Mouse (Mus musculus): Measurements from ENCODE around the gene Parn. TPM values are rescaled to one million over a fixed set of nuclear protein-coding genes. Genes with fewer than 3 reads are reported as not detected.

Parn gene
- 13.5 and 20.8 TPM in 2 replicates for polyA plus RNA-seq (2012; rRNA removed; ENCODE audit: low replicate concordance)

GRCm38 (mm10) chr16:13667878-13668343 lies at the start of gene Parn:
Gene Parn, minus strand, starts transcription at chr16:13668170.

GRCm38 (mm10) chr16:13671685-13672385 lies 3.9 kb upstream of the Parn start, which contains the start of the genes Bfar and 3110001I22Rik:
Gene Bfar, plus strand, starts transcription at chr16:13671858.
Gene 3110001I22Rik, plus strand, starts transcription at chr16:13671929.

Other genes with a start within 250 kb of the Parn start
- gene Bfar, start 3.7 kb upstream of the Parn start, polyA plus RNA-seq (2012; rRNA removed; ENCODE audit: low replicate concordance): 46.2 and 49.2 TPM in 2 replicates
- gene 3110001I22Rik, start 3.8 kb upstream of the Parn start, polyA plus RNA-seq (2012; rRNA removed; ENCODE audit: low replicate concordance): 1.5 and 1.9 TPM in 2 replicates
- 5.0 TPM in 1 of 2 replicates, not detected in the other for gene Pla2g10, start 62.8 kb upstream of the Parn start, polyA plus RNA-seq (2012; rRNA removed; ENCODE audit: low replicate concordance)
- gene Rrn3, start 112.5 kb upstream of the Parn start, polyA plus RNA-seq (2012; rRNA removed; ENCODE audit: low replicate concordance): 16.4 and 20.5 TPM in 2 replicates
- gene Ntan1, start 150.7 kb upstream of the Parn start, polyA plus RNA-seq (2012; rRNA removed; ENCODE audit: low replicate concordance): 68.8 and 71.7 TPM in 2 replicates
- gene Pdxdc1, start 235.0 kb upstream of the Parn start, polyA plus RNA-seq (2012; rRNA removed; ENCODE audit: low replicate concordance): 118 and 135 TPM in 2 replicates
- gene Mpv17l, start 235.0 kb upstream of the Parn start, polyA plus RNA-seq (2012; rRNA removed; ENCODE audit: low replicate concordance): 3.5 and 5.8 TPM in 2 replicates